Comparison of ENCODE assay signal across 10 mouse cellular contexts in the genomic region with DNA sequence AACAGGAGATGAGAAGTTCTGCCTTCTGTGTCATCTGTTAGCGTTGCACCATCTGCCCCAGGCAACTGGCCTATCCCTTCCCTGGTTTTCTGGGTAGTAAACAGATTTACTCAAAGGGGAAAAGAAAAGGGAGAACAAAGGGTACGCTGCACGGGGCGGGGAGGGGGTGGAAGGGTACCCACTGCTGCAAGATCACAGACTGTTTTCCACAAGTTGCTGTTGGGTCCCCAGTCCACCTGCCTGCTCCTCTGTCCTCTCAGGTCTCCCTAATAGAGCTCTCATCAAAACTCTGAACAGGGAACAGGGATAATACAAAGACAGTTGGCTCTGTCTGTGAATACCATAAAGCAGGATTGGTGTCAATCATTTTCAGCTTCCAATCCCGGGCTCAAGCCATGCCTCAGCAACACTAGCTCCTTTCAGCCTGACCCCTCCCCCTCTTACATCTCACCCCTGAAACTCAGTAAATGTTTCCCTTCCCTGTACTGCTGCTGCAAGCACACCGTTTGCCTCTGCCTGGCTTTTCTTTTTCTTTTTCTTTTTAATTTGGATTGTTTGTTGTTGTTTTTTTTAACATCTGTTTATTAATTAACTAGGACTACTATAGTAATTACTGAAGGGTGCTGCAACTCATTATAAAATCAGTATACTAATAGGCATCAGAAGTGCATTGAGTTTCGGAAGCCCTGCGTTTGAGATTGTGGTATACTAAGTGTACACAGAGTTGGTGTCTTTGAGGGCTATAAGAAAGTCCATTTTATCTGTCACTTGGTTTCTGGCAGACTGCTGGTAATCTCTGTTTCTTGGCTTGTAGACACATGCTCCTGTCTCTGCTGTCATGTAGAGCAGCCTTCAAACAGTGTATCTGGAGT.
DNase-seq lines count a peak whose midpoint lies in the region; ATAC-seq and TF ChIP-seq lines count a peak whose summit lies in the region.
"Had no signal": no experiment of that assay in that cellular context is flagged by ENCODE, and none has a peak within 500 bp of the region (broad histone marks: within the 10 kb centered on the region; RNA-seq: fewer than 3 reads in every experiment).

No protein-coding gene starts in this region.

- H3K4me2 ChIP-seq in stomach, embryonic 14.5 days (replicated peaks; ENCODE audit: low read depth, low read length) = no peak overlapping the region
- no peak overlapping the region for H3K4me2 ChIP-seq in stomach, postnatal 0 days (replicated peaks; ENCODE audit: low read depth)
- peak overlapping the region; percentile 21; the same call in 1 of the 2 replicates for H3K4me2 ChIP-seq in hindbrain, embryonic 11.5 days (replicated peaks; ENCODE audit: low read depth, low read length)
- H3K4me2 ChIP-seq in limb, embryonic 15.5 days = 0 out of 2 replicates have a peak overlapping the region, but pooled peaks have one; percentile 5
- H3K4me2 ChIP-seq in heart, embryonic 12.5 days = no peak overlapping the region

- H3K36me3 ChIP-seq in stomach, embryonic 14.5 days (ENCODE audit: control insufficient read depth, insufficient read depth, low read length) = no peaks in the 10 kb centered on the region
- H3K36me3 ChIP-seq in stomach, postnatal 0 days (ENCODE audit: control insufficient read depth, insufficient read depth, low read length) = no peaks in the 10 kb centered on the region
- no peaks in the 10 kb centered on the region for H3K36me3 ChIP-seq in hindbrain, embryonic 11.5 days (ENCODE audit: control insufficient read depth, insufficient read depth, low read length)
- no peaks in the 10 kb centered on the region for H3K36me3 ChIP-seq in limb, embryonic 15.5 days
- no peaks in the 10 kb centered on the region for H3K36me3 ChIP-seq in heart, embryonic 12.5 days

- no peak for TF ChIP-seq EP300 in stomach, postnatal 0 days (optimal IDR thresholded peaks at IDR 0.05)

- H3K4me3 ChIP-seq in stomach, embryonic 14.5 days (ENCODE audit: low read depth, low read length) = no peak overlapping the region
- no peak overlapping the region for H3K4me3 ChIP-seq in stomach, postnatal 0 days (ENCODE audit: low read depth, low read length)
- no peak overlapping the region for H3K4me3 ChIP-seq in hindbrain, embryonic 11.5 days (ENCODE audit: low read depth, low read length)
- H3K4me3 ChIP-seq in limb, embryonic 15.5 days = no peak overlapping the region
- no peak overlapping the region for H3K4me3 ChIP-seq in heart, embryonic 12.5 days

- no peak for DNase-seq in stomach, postnatal 0 days (ENCODE audit: low spot score)
- peak; percentile 68 for DNase-seq in hindbrain, embryonic 11.5 days (ENCODE audit: low spot score)
- DNase-seq in ovary, postnatal 10 days (ENCODE audit: low spot score) = no peak
- DNase-seq in liver = no peak
- DNase-seq in B cell, adult 2 months = no peak
- DNase-seq: heart, postnatal 36 days; lung, postnatal 4 days had no signal

- no peak overlapping the region for H3K27ac ChIP-seq in stomach, embryonic 14.5 days (ENCODE audit: low read length)
- H3K27ac ChIP-seq in stomach, postnatal 0 days (replicated peaks) = no peak overlapping the region
- H3K27ac ChIP-seq in hindbrain, embryonic 11.5 days (ENCODE audit: low read depth, low read length) = peak overlapping the region; percentile 73
- H3K27ac ChIP-seq in limb, embryonic 15.5 days = no peak overlapping the region
- no peak overlapping the region for H3K27ac ChIP-seq in heart, embryonic 12.5 days (ENCODE audit: poor library complexity, severe bottlenecking)

- TF ChIP-seq CTCF in stomach, postnatal 0 days (IDR thresholded peaks at IDR 0.05; ENCODE audit: low read depth) = no peak

- peak; percentile 58; the same call in 1 of the 2 replicates for ATAC-seq in stomach, embryonic 14.5 days (ENCODE audit: insufficient number of reproducible peaks, insufficient read depth, low FRiP score, low read depth)
- no peak for ATAC-seq in stomach, postnatal 0 days (ENCODE audit: low FRiP score, low TSS enrichment)
- peak; percentile 90 for ATAC-seq in hindbrain, embryonic 11.5 days (ENCODE audit: low FRiP score)
- no peak for ATAC-seq in limb, embryonic 15.5 days (ENCODE audit: insufficient number of reproducible peaks, low FRiP score, low TSS enrichment, low read depth)
- ATAC-seq in heart, embryonic 12.5 days (ENCODE audit: insufficient number of reproducible peaks, low FRiP score) = no peak

- no peaks in the 10 kb centered on the region for H3K27me3 ChIP-seq in stomach, embryonic 14.5 days (ENCODE audit: control insufficient read depth, insufficient read depth, low read length)
- no peaks in the 10 kb centered on the region for H3K27me3 ChIP-seq in stomach, postnatal 0 days (ENCODE audit: control insufficient read depth, insufficient read depth, low read length)
- no peaks in the 10 kb centered on the region for H3K27me3 ChIP-seq in hindbrain, embryonic 11.5 days (ENCODE audit: control insufficient read depth, insufficient read depth, low read length)
- H3K27me3 ChIP-seq in limb, embryonic 15.5 days = no peaks in the 10 kb centered on the region
- H3K27me3 ChIP-seq in heart, embryonic 12.5 days (replicated peaks) = no peaks in the 10 kb centered on the region

- 40% methylated on average over 8 of the region's 8 CpGs for WGBS in stomach, embryonic 14.5 days
- 52% methylated on average over 8 of the region's 8 CpGs for WGBS in stomach, postnatal 0 days
- WGBS in hindbrain, embryonic 11.5 days = 26% methylated on average over 8 of the region's 8 CpGs
- WGBS in limb, embryonic 15.5 days = 29% methylated on average over 8 of the region's 8 CpGs
- 37% methylated on average over 8 of the region's 8 CpGs for WGBS in heart, embryonic 12.5 days

- peaks cover 4% of the 10 kb centered on the region; the same call in 1 of the 2 replicates for H3K4me1 ChIP-seq in stomach, embryonic 14.5 days (ENCODE audit: control insufficient read depth, insufficient read depth, low read length)
- H3K4me1 ChIP-seq in stomach, postnatal 0 days (replicated peaks; ENCODE audit: control insufficient read depth, insufficient read depth) = no peaks in the 10 kb centered on the region
- no peaks in the 10 kb centered on the region for H3K4me1 ChIP-seq in hindbrain, embryonic 11.5 days (replicated peaks; ENCODE audit: control insufficient read depth, insufficient read depth, low read length)
- H3K4me1 ChIP-seq in limb, embryonic 15.5 days = peaks cover 6% of the 10 kb centered on the region; the same call in 1 of the 2 replicates
- H3K4me1 ChIP-seq in heart, embryonic 12.5 days (replicated peaks) = peaks cover 16% of the 10 kb centered on the region

- H3K9ac ChIP-seq in stomach, embryonic 14.5 days (replicated peaks; ENCODE audit: low read depth, low read length) = no peak overlapping the region
- no peak overlapping the region for H3K9ac ChIP-seq in stomach, postnatal 0 days (ENCODE audit: low read length)
- peak overlapping the region; percentile 31 for H3K9ac ChIP-seq in hindbrain, embryonic 11.5 days (ENCODE audit: low read depth, low read length)
- H3K9ac ChIP-seq in limb, embryonic 15.5 days = no peak overlapping the region
- no peak overlapping the region for H3K9ac ChIP-seq in heart, embryonic 12.5 days

- no peaks in the 10 kb centered on the region for H3K9me3 ChIP-seq in stomach, embryonic 14.5 days (ENCODE audit: control insufficient read depth, low read depth, low read length)
- H3K9me3 ChIP-seq in stomach, postnatal 0 days (ENCODE audit: control insufficient read depth, low read length) = no peaks in the 10 kb centered on the region
- no peaks in the 10 kb centered on the region for H3K9me3 ChIP-seq in hindbrain, embryonic 11.5 days (ENCODE audit: control insufficient read depth, low read length)
- no peaks in the 10 kb centered on the region for H3K9me3 ChIP-seq in limb, embryonic 15.5 days
- H3K9me3 ChIP-seq in heart, embryonic 12.5 days (replicated peaks) = no peaks in the 10 kb centered on the region

Comparison
In these comparisons a context has a peak if more than half of its experiments do, and no peak if none do; other contexts are left out.
1. ATAC-seq: peak in stomach, embryonic 14.5 days (single experiment) and hindbrain, embryonic 11.5 days (single experiment); none in stomach, postnatal 0 days (single experiment), limb, embryonic 15.5 days (single experiment) and heart, embryonic 12.5 days (single experiment).
2. H3K4me2 ChIP-seq: peak in hindbrain, embryonic 11.5 days (single experiment) and limb, embryonic 15.5 days (single experiment); none in stomach, embryonic 14.5 days (single experiment), stomach, postnatal 0 days (single experiment) and heart, embryonic 12.5 days (single experiment).